Mouse (Mus musculus): Measurements from ENCODE around the gene Arf5.

The Arf5 gene

GRCm38 (mm10) chr6:28423313-28423712 lies at the start of gene Arf5:
Arf5 (plus strand) TSS chr6:28423560.
- peak; percentile 95 to 97 for DNase-seq

- no peak for DNase-seq
These were observed 41.4 kb upstream of the Arf5 start for GRCm38 (mm10) chr6:28381983-28382382.

- no peak for DNase-seq
These were observed 38.2 kb upstream of the Arf5 start for GRCm38 (mm10) chr6:28385169-28385568.

- no peak for DNase-seq
These were observed 34.3 kb upstream of the Arf5 start for GRCm38 (mm10) chr6:28389038-28389437.

- DNase-seq: no peak
These were observed 27.1 kb upstream of the Arf5 start for GRCm38 (mm10) chr6:28396051-28396852.

- no peak for DNase-seq
These were observed 26.4 kb upstream of the Arf5 start for GRCm38 (mm10) chr6:28396853-28397457.

GRCm38 (mm10) chr6:28397681-28398203 lies 25.6 kb upstream of the Arf5 start, which contains the start of gene Zfp800:
Zfp800 (minus strand) TSS chr6:28398005.
- peak; percentile 25 to 39 for DNase-seq

- no peak for DNase-seq
These were observed 24.6 kb upstream of the Arf5 start for GRCm38 (mm10) chr6:28398726-28399125.

- DNase-seq: no peak
These were observed 23.6 kb upstream of the Arf5 start for GRCm38 (mm10) chr6:28399791-28400190.

- DNase-seq: peak in 1 of 2 experiments; percentile 27
These were observed 13.3 kb upstream of the Arf5 start for GRCm38 (mm10) chr6:28410053-28410452.

- DNase-seq: no peak
These were observed 12.1 kb upstream of the Arf5 start for GRCm38 (mm10) chr6:28411236-28411635.

GRCm38 (mm10) chr6:28416981-28417380 lies 6.4 kb upstream of the Arf5 start:
- no peak for DNase-seq

GRCm38 (mm10) chr6:28418449-28418848 lies 4.9 kb upstream of the Arf5 start:
- no peak for DNase-seq

GRCm38 (mm10) chr6:28419673-28420072 lies 3.7 kb upstream of the Arf5 start:
- DNase-seq: no peak

GRCm38 (mm10) chr6:28420361-28420760 lies 3.0 kb upstream of the Arf5 start:
- no peak for DNase-seq

- DNase-seq: no peak
These were observed 2.5 kb upstream of the Arf5 start for GRCm38 (mm10) chr6:28420865-28421264.

GRCm38 (mm10) chr6:28421469-28422000 lies 1.8 kb upstream of the Arf5 start:
- peak; percentile 96 to 97 for DNase-seq

- no peak for DNase-seq
These were observed 589 bp upstream of the Arf5 start for GRCm38 (mm10) chr6:28422651-28423290.

GRCm38 (mm10) chr6:28423767-28424695 lies 671 bp downstream of the Arf5 start:
- peak; percentile 66 to 73 for DNase-seq

- DNase-seq: no peak
These were observed 1.7 kb downstream of the Arf5 start for GRCm38 (mm10) chr6:28425019-28425418.

GRCm38 (mm10) chr6:28427096-28427839 lies 3.9 kb downstream of the Arf5 start, which contains the start of gene Fscn3:
Fscn3 (plus strand) TSS chr6:28427789.
- peak; percentile 63 to 76 for DNase-seq
